In the genomic region with DNA sequence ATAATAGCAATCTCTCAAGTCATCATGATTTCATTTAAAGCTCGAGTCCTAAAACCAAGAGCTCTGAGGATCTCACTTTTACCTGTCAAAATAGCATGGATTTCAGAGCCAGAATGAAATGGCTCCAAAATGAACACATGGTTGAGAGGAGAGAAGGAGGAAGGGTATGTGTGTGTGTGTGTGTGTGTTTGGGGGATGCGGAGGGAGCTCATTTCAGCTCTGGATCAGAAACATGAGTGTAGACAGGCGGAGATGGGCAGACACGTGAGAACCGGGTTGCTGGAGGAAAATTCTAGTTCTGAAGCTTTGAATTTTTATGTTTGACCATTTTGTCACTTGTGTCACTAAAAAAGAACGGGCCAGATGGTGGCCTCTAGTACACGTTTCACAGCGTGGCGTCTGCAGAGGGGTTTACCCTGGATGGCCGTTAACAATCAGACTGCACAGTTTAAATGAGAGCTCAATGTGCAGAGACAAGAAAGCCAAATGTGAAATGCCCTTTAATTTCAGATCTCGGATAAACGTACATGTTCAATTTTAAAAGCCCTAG, we compare ENCODE assay signal across 14 mouse cellular contexts.
"Had no signal": no experiment of that assay in that cellular context is flagged by ENCODE, and none has a peak within 500 bp of the region (broad histone marks: within the 10 kb centered on the region; RNA-seq: fewer than 3 reads in every experiment).

No protein-coding gene starts in this region.

- H3K9me3 ChIP-seq: kidney, embryonic 15.5 days; limb, embryonic 13.5 days; liver, embryonic 15.5 days; midbrain, embryonic 15.5 days; neural tube, embryonic 12.5 days; stomach, embryonic 15.5 days had no signal

- H3K27ac ChIP-seq: kidney, embryonic 15.5 days; limb, embryonic 13.5 days; liver, embryonic 15.5 days; midbrain, embryonic 15.5 days; neural tube, embryonic 12.5 days; stomach, embryonic 15.5 days had no signal

- H3K4me3 ChIP-seq: kidney, embryonic 15.5 days; limb, embryonic 13.5 days; liver, embryonic 15.5 days; midbrain, embryonic 15.5 days; neural tube, embryonic 12.5 days; stomach, embryonic 15.5 days had no signal

- H3K4me1 ChIP-seq: kidney, embryonic 15.5 days; limb, embryonic 13.5 days; midbrain, embryonic 15.5 days; neural tube, embryonic 12.5 days; stomach, embryonic 15.5 days had no signal

- ATAC-seq: intestine, embryonic 16.5 days; midbrain, embryonic 15.5 days had no signal

- H3K9ac ChIP-seq: kidney, embryonic 15.5 days; limb, embryonic 13.5 days; liver, embryonic 15.5 days; lung, embryonic 14.5 days; midbrain, embryonic 15.5 days; neural tube, embryonic 12.5 days; stomach, embryonic 15.5 days had no signal

- H3K36me3 ChIP-seq: kidney, embryonic 15.5 days; limb, embryonic 13.5 days; liver, embryonic 15.5 days; midbrain, embryonic 15.5 days; neural tube, embryonic 12.5 days; stomach, embryonic 15.5 days had no signal

- H3K27me3 ChIP-seq: kidney, embryonic 15.5 days; limb, embryonic 13.5 days; liver, embryonic 15.5 days; midbrain, embryonic 15.5 days; neural tube, embryonic 12.5 days; stomach, embryonic 15.5 days had no signal

- DNase-seq: kidney, adult 2 months; kidney, postnatal 14 days; lung, embryonic 14.5 days; lung, postnatal 10 days; lung, postnatal 4 days; thymus, postnatal 36 days had no signal

- H3K4me2 ChIP-seq: kidney, embryonic 15.5 days; limb, embryonic 13.5 days; liver, embryonic 15.5 days; lung, embryonic 14.5 days; midbrain, embryonic 11.5 days; midbrain, embryonic 15.5 days; neural tube, embryonic 12.5 days; stomach, embryonic 15.5 days had no signal
